Mouse (Mus musculus): ENCODE data around the gene Mlec. TPM values are rescaled to one million over a fixed set of nuclear protein-coding genes. Genes with fewer than 3 reads are reported as not detected.

Mlec gene
- total and polyA plus RNA-seq, 3 experiments: 156 to 167 TPM; not detected in 1

DNA sequence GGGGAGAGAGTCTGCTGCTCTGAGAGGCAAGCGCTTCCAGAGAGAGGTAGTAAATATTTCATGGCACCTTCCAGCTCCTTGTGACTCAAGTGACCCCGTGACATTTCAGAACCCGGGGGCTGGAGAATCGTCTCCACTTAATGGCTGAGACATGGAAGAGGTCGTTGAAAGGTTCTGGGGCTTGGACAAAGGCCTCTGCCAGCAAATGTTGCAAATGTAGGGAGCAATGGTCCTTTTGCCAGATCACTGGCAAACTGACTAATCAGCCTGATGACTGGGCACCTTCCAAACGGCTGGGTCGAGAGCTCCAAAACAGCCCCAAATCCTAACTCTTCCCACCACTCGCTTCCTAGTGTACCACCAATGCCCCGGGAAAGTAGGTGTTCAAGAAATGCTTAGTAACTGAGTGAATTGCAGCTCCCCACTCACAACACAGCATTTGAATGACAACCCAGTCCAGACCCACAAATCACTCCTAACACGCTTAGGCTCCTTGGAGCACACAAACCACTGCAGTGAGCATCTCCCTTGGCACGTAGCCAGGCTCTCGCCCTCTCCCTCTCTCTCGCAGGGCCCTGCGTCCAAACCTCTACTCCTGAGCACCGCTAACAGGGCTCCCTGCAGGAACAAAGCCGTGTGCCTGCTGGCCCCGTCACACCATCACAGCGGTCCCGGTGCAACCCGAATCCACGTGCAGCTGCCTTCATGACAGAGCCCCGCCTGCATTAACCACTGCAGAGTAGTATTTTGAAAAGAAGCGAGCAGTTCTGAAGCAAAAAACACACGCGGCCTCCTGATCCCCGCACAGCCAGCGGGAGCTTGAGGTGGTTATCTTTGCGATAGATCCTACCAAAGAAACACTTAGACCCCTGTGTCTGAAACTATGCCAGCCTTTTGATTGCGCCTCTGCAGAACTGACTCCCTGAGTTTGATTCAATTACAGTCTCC, 34.2 kb upstream of the Mlec start:
- Histone ChIP-seq H3K4me1 (ENCODE audit: control insufficient read depth in 1 of 2, insufficient read depth in 2 of 2, low read length in 2 of 2) (peaks cover 0 to 3% of the 10 kb centered on the region in 2 experiments; a peak in 2 of 4 replicates), H3K79me2 (ENCODE audit: control insufficient read depth, insufficient read depth, low read length, poor library complexity) (no peaks in the 10 kb centered on the region), H3K27ac (ENCODE audit: control insufficient read depth, low read depth, low read length) (no peak overlapping the region), H3K9ac (ENCODE audit: control insufficient read depth, low read depth, low read length, poor library complexity, severe bottlenecking) (no peak overlapping the region), H3K36me3 (ENCODE audit: control insufficient read depth in 1 of 2, insufficient read depth in 2 of 2, low read length in 2 of 2) (peaks cover 0 to 2% of the 10 kb centered on the region in 2 experiments; a peak in 1 of 4 replicates), H3K9me3 (replicated peaks; ENCODE audit: insufficient read depth, low read length) (no peaks in the 10 kb centered on the region), H3K27me3 (ENCODE audit: control insufficient read depth in 1 of 2, insufficient read depth in 2 of 2, low read length in 2 of 2) (peaks cover 0 to 7% of the 10 kb centered on the region in 2 experiments; a peak in 2 of 4 replicates), H3K4me3 (ENCODE audit: control insufficient read depth in 1 of 2, insufficient read depth in 1 of 2, low read depth in 2 of 2, low read length in 2 of 2) (no peak overlapping the region)
- DNase-seq (ENCODE audit: low read depth, low spot score): no peak
- TF ChIP-seq USF2 (IDR thresholded peaks at IDR 0.05; ENCODE audit: borderline replicate concordance in 1 of 2, insufficient read depth in 1 of 2, low read depth in 1 of 2, low read length in 2 of 2) (no peak), TAL1 (IDR thresholded peaks at IDR 0.05; ENCODE audit: low read length) (no peak), KAT2A (conservative IDR thresholded peaks at IDR 0.05; ENCODE audit: low read depth, low read length) (no peak), JUND (IDR thresholded peaks at IDR 0.05; ENCODE audit: low read depth, low read length) (no peak)

DNA sequence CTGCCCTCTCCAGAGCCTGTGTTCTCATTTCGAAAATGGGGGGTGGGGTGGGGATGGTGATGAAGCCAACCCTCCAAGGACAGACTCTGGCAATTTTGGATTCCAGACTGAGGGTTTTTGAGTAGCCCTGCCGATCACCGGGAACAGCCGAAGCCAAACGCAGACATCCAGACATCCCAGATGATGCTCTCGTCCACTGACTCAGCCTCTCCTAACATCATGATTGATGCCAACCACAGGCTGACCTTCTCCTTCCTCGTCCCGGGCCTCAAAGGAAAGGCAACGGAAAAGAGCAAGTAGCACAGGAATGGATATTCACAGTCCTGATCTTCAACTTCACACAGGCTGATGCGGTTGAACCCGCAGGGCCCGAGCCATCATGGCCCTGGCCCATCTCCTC, 32.1 kb upstream of the Mlec start:
- Histone ChIP-seq H3K79me2 (ENCODE audit: control insufficient read depth, insufficient read depth, low read length, poor library complexity) (no peaks in the 10 kb centered on the region), H3K9me3 (replicated peaks; ENCODE audit: insufficient read depth, low read length) (no peaks in the 10 kb centered on the region), H3K4me3 (ENCODE audit: control insufficient read depth in 1 of 2, insufficient read depth in 1 of 2, low read depth in 2 of 2, low read length in 2 of 2) (no peak overlapping the region), H3K27me3 (ENCODE audit: control insufficient read depth in 1 of 2, insufficient read depth in 2 of 2, low read length in 2 of 2) (peaks cover 0 to 7% of the 10 kb centered on the region in 2 experiments; a peak in 2 of 4 replicates), H3K27ac (ENCODE audit: control insufficient read depth, low read depth, low read length) (no peak overlapping the region), H3K4me1 (ENCODE audit: control insufficient read depth in 1 of 2, insufficient read depth in 2 of 2, low read length in 2 of 2) (peaks cover 0 to 3% of the 10 kb centered on the region in 2 experiments; a peak in 2 of 4 replicates), H3K9ac (ENCODE audit: control insufficient read depth, low read depth, low read length, poor library complexity, severe bottlenecking) (no peak overlapping the region), H3K36me3 (ENCODE audit: control insufficient read depth in 1 of 2, insufficient read depth in 2 of 2, low read length in 2 of 2) (peaks cover 0 to 2% of the 10 kb centered on the region in 2 experiments; a peak in 1 of 4 replicates)
- no peak for DNase-seq (ENCODE audit: low read depth, low spot score)
- TF ChIP-seq GATA1 (IDR thresholded peaks at IDR 0.05; ENCODE audit: low read depth, low read length) (no peak), ZNF384 (IDR thresholded peaks at IDR 0.05; ENCODE audit: low read depth, low read length) (no peak), HCFC1 (IDR thresholded peaks at IDR 0.05; ENCODE audit: low read depth, low read length) (no peak), MAFK (IDR thresholded peaks at IDR 0.05; ENCODE audit: borderline replicate concordance, low read depth, low read length) (no peak), POLR2A (IDR thresholded peaks at IDR 0.05; ENCODE audit: control insufficient read depth in 1 of 2, insufficient read depth in 1 of 2, low read depth in 1 of 2, low read length in 2 of 2, poor library complexity in 1 of 2) (no peak)

DNA sequence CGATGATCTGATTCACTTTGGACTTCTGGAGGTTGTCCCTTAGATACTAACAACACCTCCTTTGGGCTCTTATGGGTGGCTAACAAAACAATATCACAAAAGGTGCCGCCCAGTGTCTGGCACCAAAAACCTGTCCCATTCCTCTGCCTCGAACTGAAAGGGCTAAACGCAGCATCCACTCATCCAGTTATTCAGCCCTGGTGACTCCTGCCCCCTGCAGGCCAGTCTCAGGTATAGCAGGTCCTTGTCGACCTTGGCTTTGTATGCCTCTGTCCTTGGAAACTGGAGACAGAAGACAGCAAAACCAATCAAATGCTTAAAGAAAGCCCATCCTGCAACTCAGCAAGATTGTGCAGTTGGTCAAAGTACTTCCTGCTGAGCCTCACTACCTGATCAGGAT, 30.8 kb upstream of the Mlec start:
- Histone ChIP-seq H3K27ac (ENCODE audit: control insufficient read depth, low read depth, low read length) (no peak overlapping the region), H3K4me1 (ENCODE audit: control insufficient read depth in 1 of 2, insufficient read depth in 2 of 2, low read length in 2 of 2) (peaks cover 0 to 5% of the 10 kb centered on the region in 2 experiments; a peak in 2 of 4 replicates), H3K9ac (ENCODE audit: control insufficient read depth, low read depth, low read length, poor library complexity, severe bottlenecking) (no peak overlapping the region), H3K27me3 (ENCODE audit: control insufficient read depth in 1 of 2, insufficient read depth in 2 of 2, low read length in 2 of 2) (peaks cover 0 to 4% of the 10 kb centered on the region in 2 experiments; a peak in 2 of 4 replicates), H3K9me3 (replicated peaks; ENCODE audit: insufficient read depth, low read length) (no peaks in the 10 kb centered on the region), H3K79me2 (ENCODE audit: control insufficient read depth, insufficient read depth, low read length, poor library complexity) (no peaks in the 10 kb centered on the region), H3K36me3 (ENCODE audit: control insufficient read depth in 1 of 2, insufficient read depth in 2 of 2, low read length in 2 of 2) (peaks cover 0 to 2% of the 10 kb centered on the region in 2 experiments; a peak in 1 of 4 replicates), H3K4me3 (ENCODE audit: control insufficient read depth in 1 of 2, insufficient read depth in 1 of 2, low read depth in 2 of 2, low read length in 2 of 2) (no peak overlapping the region)
- TF ChIP-seq E2F4 (IDR thresholded peaks at IDR 0.05; ENCODE audit: borderline replicate concordance, low read depth, low read length) (no peak), ZC3H11A (IDR thresholded peaks at IDR 0.05; ENCODE audit: low read depth, low read length) (0 out of 2 replicates have a peak, but pooled peaks have one; percentile 23), SMC3 (IDR thresholded peaks at IDR 0.05; ENCODE audit: low read depth, low read length) (peak; percentile 60), CTCF (IDR thresholded peaks at IDR 0.05 in 2 of 3, conservative IDR thresholded peaks at IDR 0.05 in 1 of 3; ENCODE audit: control insufficient read depth in 1 of 3, insufficient read depth in 1 of 3, low read depth in 2 of 3, low read length in 3 of 3, poor library complexity in 1 of 3, severe bottlenecking in 1 of 3) (peak; percentile 84 to 87 (median 85)), HCFC1 (IDR thresholded peaks at IDR 0.05; ENCODE audit: low read depth, low read length) (no peak), RAD21 (IDR thresholded peaks at IDR 0.05; ENCODE audit: low read depth, low read length) (peak; percentile 56)
- DNase-seq (ENCODE audit: low read depth, low spot score): peak; percentile 74
